Mouse (Mus musculus) cerebellum, adult 2 months (tissue): Measurements from ENCODE around the gene Rassf3. TPM values are rescaled to one million over a fixed set of nuclear protein-coding genes. Genes with fewer than 3 reads are reported as not detected.

Source experiments
- DNase-seq, 2 experiments: peaks; one replicate each; pipeline ENCODE4 v3.0.0; 2021
- H3K27ac ChIP-seq: fragments of 200-500 bp; 2 replicates; pipeline ENCODE4 v1.5.1; 2012; ENCODE audit warnings: low read length, control low read depth, inconsistent platforms; ENCODE audit not compliant: insufficient read depth
- H3K27me3 ChIP-seq: fragments of 200-500 bp; 2 replicates; pipeline ENCODE4 v1.6.1; 2012; ENCODE audit warnings: inconsistent platforms, mild to moderate bottlenecking, low read length, moderate library complexity; ENCODE audit not compliant: control insufficient read depth, insufficient read depth
- H3K4me1 ChIP-seq: fragments of 200-500 bp; 2 replicates; pipeline ENCODE4 v1.6.1; 2011; ENCODE audit warnings: low read length; ENCODE audit not compliant: control insufficient read depth, insufficient read depth
- H3K4me3 ChIP-seq: fragments of 200-500 bp; replicated peaks from 2 replicates; pipeline ENCODE3; 2011; ENCODE audit warnings: mild to moderate bottlenecking, low read depth, low read length, control low read depth; ENCODE audit not compliant: insufficient read depth
- CTCF ChIP-seq: fragments of 200-500 bp; IDR thresholded peaks from 2 replicates; pipeline ENCODE4 v1.5.1; 2011; ENCODE audit warnings: low read depth, mild to moderate bottlenecking, control low read depth, low read length, moderate library complexity, borderline replicate concordance; ENCODE audit not compliant: insufficient read depth
- POLR2A ChIP-seq: fragments of 200-500 bp; IDR thresholded peaks from 2 replicates; pipeline ENCODE4 v1.6.1; 2011; ENCODE audit warnings: low read length, control low read depth, borderline replicate concordance; ENCODE audit not compliant: insufficient read depth
- WGBS: fragments of 180-500 bp; shearing (Covaris S2); methylation state at CpG from one replicate; pipeline ENCODE4 v1.1.7; 2018; 5-methylcytosine and 5-hydroxymethylcytosine counted together
- polyA plus RNA-seq: library from polyadenylated mRNA; depleted of rRNA; stranded (reverse); fragments of >200 nt; gene quantifications from 2 replicates; pipeline ENCODE4 v1.2.3, GENCODE M21; 2012

The Rassf3 gene
- polyA plus RNA-seq, 1 experiment = 17.8 TPM

- no peak for DNase-seq
- Histone ChIP-seq H3K27ac (no peak overlapping the region), H3K4me1 (peaks cover 4% of the 10 kb centered on the region; the same call in 1 of the 2 replicates), H3K4me3 (no peak overlapping the region), H3K27me3 (no peaks in the 10 kb centered on the region)
- TF ChIP-seq CTCF (no peak), POLR2A (no peak)
- 64% methylated on average over 8 of the region's 8 CpGs for WGBS
Measured at GRCm38 (mm10) chr10:121429581-121429980, 46.6 kb downstream of the Rassf3 start.

- Histone ChIP-seq H3K4me3 (no peak overlapping the region), H3K4me1 (peaks cover 6% of the 10 kb centered on the region; the same call in 1 of the 2 replicates), H3K27ac (no peak overlapping the region), H3K27me3 (no peaks in the 10 kb centered on the region)
- WGBS = 57% methylated on average over 2 of the region's 2 CpGs
- TF ChIP-seq CTCF (no peak), POLR2A (no peak)
- no peak for DNase-seq
Measured at GRCm38 (mm10) chr10:121429089-121429488, 47.1 kb downstream of the Rassf3 start.

- H3K4me3 ChIP-seq = no peak overlapping the region
- no peak overlapping the region for H3K27ac ChIP-seq
- H3K4me1 ChIP-seq = peaks cover 9% of the 10 kb centered on the region; the same call in 1 of the 2 replicates
- TF ChIP-seq CTCF (no peak), POLR2A (no peak)
- 65% methylated on average over 15 of the region's 15 CpGs for WGBS
- DNase-seq = no peak
- H3K27me3 ChIP-seq = no peaks in the 10 kb centered on the region
Measured at GRCm38 (mm10) chr10:121428011-121428711, 48.0 kb downstream of the Rassf3 start.

- no peak for DNase-seq
- H3K4me3 ChIP-seq = no peak overlapping the region
- H3K4me1 ChIP-seq = 0 out of 2 replicates have a peak, but pooled peaks cover 12% of the 10 kb centered on the region
- no peak overlapping the region for H3K27ac ChIP-seq
- TF ChIP-seq POLR2A (no peak), CTCF (no peak)
- WGBS = 78% methylated on average over 5 of the region's 5 CpGs
- no peaks in the 10 kb centered on the region for H3K27me3 ChIP-seq
Measured at GRCm38 (mm10) chr10:121427136-121427535, 49.0 kb downstream of the Rassf3 start.

GRCm38 (mm10) chr10:121426458-121427070 lies 49.6 kb downstream of the Rassf3 start:
- TF ChIP-seq POLR2A = no peak
- TF ChIP-seq CTCF = no peak
- 0 out of 2 replicates have a peak, but pooled peaks cover 14% of the 10 kb centered on the region for H3K4me1 ChIP-seq
- H3K27me3 ChIP-seq = no peaks in the 10 kb centered on the region
- WGBS = 40% methylated on average over 5 of the region's 5 CpGs
- H3K4me3 ChIP-seq = no peak overlapping the region
- no peak overlapping the region for H3K27ac ChIP-seq
- DNase-seq = no peak

GRCm38 (mm10) chr10:121425506-121426025 lies 50.6 kb downstream of the Rassf3 start:
- Histone ChIP-seq H3K27me3 (no peaks in the 10 kb centered on the region), H3K4me3 (no peak overlapping the region), H3K4me1 (0 out of 2 replicates have a peak, but pooled peaks cover 14% of the 10 kb centered on the region), H3K27ac (no peak overlapping the region)
- TF ChIP-seq CTCF (no peak), POLR2A (no peak)
- 73% methylated on average over 14 of the region's 14 CpGs for WGBS
- no peak for DNase-seq

- DNase-seq = no peak
- Histone ChIP-seq H3K4me3 (no peak overlapping the region), H3K4me1 (0 out of 2 replicates have a peak, but pooled peaks cover 14% of the 10 kb centered on the region), H3K27ac (no peak overlapping the region), H3K27me3 (no peaks in the 10 kb centered on the region)
- WGBS = 83% methylated on average over 5 of the region's 5 CpGs
- TF ChIP-seq POLR2A (no peak), CTCF (no peak)
Measured at GRCm38 (mm10) chr10:121425079-121425478, 51.1 kb downstream of the Rassf3 start.

GRCm38 (mm10) chr10:121424455-121424854 lies 51.7 kb downstream of the Rassf3 start:
- 87% methylated on average over 3 of the region's 3 CpGs for WGBS
- H3K4me1 ChIP-seq = peaks cover 14% of the 10 kb centered on the region; the same call in 1 of the 2 replicates

More at GRCm38 (mm10) chr10:121424455-121424854, 51.7 kb downstream of the Rassf3 start:
- H3K27ac ChIP-seq = no peak overlapping the region
- TF ChIP-seq CTCF = no peak
- TF ChIP-seq POLR2A = no peak
- no peaks in the 10 kb centered on the region for H3K27me3 ChIP-seq
- no peak for DNase-seq
- no peak overlapping the region for H3K4me3 ChIP-seq
